Mouse (Mus musculus): ENCODE data around the gene Col6a2. TPM values are rescaled to one million over a fixed set of nuclear protein-coding genes. Genes with fewer than 3 reads are reported as not detected.

The Col6a2 gene
- total RNA-seq (2021), result 10 to 100 TPM; 37.3 to 74.0 TPM
- long read RNA-seq, experiment 1, transcript Col6a2-201 (28 exons, 3,949 nt), result major isoform, 7 of 12 reads
- long read RNA-seq, experiment 1, partial matches to known transcripts, result 4 of 12 reads
- long read RNA-seq, experiment 1, other reads (novel, unspliced or antisense), result 1 of 12 reads
- long read RNA-seq, experiment 2, transcript Col6a2-201 (28 exons, 3,949 nt), result major isoform, 10 of 15 reads
- long read RNA-seq, experiment 2, partial matches to known transcripts, result 3 of 15 reads
- long read RNA-seq, experiment 2, other reads (novel, unspliced or antisense), result 2 of 15 reads

DNA sequence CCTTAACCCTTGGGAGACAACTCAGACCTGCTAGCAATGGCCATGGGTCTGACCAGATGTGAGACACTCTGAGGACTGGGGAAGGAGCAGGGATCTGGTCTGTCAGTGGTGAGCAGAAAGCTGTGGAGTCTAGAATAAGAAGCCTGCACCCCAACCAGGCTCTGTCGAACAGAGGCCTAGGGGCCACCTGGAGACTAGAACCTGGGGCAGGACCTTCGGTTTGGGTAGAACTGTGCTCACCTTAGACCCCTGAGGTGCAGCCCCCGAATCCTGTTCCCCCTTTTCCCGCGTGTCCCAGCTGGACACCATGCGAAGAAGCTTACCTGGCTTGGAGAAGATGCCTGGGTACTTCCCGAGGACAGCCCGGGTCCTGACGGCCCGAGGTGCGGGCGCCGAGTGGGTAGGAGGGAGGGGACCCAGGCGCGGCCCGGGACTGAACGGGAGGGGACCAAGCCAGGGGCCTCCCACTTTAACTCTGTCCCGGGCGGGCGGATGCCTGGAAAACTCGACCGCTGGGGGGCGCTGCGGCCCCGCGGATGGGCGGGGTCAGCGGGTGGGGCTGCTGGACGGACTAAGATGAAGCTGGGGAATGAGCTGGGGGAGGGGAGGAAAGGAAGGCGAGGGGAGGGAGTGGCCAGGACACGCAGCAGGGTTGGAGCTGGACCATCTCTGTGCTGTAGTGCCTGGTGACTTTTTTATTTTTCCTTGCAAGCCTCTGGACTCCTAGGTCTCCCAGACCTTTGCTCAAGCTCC lies at the start of gene Col6a2:
Gene Col6a2, minus strand, starts transcription at position 703 of the 753 bp plus-strand sequence.
- peak; percentile 87 to 91 for DNase-seq

DNA sequence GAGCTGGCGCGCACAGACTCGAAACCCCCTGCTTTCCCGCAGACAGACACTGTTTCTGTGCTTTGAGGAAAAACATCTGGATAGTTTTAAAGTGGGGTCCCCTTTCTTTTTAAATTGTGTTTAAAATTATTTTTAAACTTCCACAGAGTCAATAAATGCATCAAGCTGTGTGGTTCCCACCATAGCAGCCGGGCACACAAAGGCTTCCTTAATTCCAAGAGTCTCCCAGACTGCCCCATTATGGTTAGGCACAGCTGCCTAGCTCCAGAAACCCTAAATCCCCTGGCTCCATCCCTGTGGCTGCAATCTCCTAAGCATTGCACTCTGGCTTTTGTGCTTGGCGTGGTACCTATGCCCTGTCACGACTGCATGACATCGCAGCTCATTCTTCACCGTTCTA lies 48.5 kb upstream of the Col6a2 start:
- no peak for DNase-seq

DNA sequence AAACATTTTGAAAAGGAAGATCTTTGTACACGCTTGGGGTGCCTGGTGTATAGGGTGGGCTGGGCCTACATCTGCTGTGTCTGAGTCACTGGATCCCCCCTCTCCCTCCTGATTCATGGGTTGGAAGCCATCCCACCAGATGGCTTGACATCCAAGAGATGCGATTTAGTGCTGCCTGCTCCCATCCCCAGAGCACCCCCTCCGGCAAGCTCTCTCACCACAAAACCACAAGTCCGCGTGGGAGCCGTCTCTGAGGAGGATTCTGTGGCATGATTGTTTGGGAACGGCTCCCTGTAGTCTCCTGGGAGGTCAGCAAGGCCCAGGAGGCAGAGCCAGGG lies 45.5 kb upstream of the Col6a2 start:
- no peak for DNase-seq

DNA sequence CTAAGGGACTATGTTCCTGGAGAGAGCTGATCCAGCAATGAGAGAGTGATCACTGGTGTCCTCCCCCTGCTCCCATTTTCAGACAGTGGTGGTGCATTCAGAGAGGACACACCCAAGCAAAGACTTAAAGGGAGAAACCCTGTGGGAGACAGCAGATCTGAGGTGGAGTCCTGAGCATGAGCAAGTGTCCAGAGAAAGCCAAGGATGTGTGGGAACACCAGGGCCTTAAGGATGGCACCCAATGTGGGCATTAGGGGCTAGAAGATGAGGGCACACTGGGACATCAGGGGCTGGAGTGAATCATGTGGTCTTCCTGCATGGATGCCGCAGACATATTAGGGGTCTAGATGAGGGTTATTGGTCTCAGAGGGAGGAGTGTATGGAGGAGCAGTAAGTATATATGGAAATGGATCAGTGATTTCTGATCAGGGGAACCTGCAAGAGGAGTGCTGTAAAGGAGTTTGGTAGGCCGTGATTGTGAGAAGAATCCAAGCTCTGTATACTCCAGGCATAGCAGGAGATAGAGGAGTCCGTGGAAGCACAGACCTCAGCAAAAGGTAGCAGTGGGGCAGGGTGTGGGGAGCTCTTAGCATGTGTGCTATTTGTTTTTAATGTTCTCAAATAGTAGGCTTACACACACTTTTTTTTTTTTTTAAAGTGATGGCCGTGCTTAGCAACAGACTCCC lies 45.0 kb upstream of the Col6a2 start:
- DNase-seq, result no peak

DNA sequence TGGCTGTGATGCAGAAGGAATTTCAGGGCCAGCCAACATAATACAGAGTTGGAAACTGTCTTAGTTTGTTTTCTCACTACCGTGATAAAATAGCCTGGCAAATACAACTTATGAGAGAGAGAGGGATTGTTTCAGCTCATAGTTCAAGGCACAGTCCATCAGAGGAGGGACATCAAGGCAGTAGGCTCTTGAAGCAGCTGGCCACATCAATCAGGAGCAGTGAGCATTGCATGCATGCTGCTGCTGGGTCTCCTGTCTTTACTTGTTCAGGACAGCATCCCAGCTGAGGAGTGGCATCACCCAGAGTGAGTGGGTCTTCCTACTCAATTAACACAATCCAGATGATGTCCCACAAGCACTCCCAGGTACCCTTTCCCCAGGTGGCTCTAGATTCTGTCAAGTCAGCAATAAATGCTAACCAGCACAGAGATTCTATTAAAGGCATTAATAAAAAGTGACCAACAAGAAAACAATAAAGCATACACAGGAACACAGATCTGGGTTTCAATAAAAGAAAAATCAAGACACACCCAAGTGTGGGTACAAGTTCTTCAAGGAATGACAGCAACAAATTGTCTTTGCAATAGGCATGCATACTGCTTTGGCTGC lies 43.9 kb upstream of the Col6a2 start:
- DNase-seq, result no peak

- no peak for DNase-seq
Measured at GRCm38 (mm10) chr10:76665551-76665950, 42.1 kb upstream of the Col6a2 start.

- peak; percentile 67 to 78 for DNase-seq
Measured at GRCm38 (mm10) chr10:76664156-76665115, 41.0 kb upstream of the Col6a2 start.

DNA sequence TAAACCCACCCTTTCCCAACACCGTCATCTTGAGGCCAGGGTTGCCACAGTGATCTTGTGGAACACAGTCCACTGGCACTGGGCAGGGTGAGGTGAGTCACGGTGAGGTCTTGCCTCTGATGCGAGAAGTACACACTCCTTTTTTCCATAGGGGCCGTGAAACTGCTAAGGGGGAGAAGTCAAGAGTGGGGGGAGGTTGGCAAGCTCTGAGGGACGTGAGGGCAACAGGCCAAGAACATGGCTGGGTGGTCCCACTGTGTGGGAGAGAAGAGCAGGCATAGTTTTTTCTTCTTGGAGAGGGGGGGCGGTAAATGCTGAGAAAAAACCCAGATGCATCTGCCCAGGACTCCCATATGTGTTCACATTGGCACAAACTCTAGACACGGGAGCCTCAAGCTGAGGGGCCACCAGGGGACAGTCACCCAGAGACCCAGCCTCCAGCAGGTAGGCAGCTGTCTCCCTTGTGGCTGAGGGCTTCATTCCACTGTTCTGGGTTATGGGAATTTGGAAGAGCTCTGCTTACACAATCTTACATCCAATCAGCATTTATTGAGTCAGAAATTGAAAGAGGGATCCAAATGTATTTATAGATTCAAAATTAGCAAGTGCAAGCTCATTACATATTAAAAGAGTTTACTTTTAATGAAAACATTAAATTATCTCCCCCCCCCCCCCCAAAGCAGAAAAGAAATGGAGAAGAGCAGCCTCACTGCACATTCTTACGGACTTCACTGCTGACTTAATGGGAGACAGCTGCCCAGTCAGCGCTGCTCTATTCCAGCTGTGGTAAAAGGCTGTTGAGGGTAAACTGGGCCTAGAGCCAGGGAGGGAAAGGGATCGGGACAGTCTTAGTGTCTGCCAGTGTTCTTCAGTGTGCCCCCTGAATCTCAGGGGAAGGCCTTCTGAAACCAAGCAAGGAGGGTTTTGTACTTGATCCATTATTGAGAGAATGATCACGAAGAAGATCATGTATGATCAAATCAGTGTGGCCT lies 30.2 kb upstream of the Col6a2 start:
- DNase-seq, result no peak

GRCm38 (mm10) chr10:76650662-76651342 lies 27.4 kb upstream of the Col6a2 start:
- DNase-seq, result no peak

DNA sequence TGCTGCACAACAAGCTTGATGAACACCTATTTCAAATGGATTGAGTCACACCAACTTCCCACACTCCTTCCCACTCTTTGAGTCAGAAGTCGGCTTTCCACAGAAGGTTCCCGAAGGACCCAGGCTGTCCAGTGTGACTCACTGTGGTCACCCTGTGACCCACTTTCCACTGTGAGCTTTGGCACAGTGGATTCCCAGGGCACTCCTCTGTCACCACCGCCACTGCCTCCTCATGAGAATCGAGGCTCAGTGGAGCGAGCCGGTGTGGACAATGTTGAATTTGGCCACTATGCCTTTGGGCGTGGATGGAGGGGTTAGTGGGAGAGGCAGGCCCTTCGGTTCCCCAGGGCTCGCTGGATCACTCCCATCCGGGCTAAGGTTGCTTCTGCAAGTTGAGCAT lies 25.3 kb upstream of the Col6a2 start:
- DNase-seq, result peak; percentile 60 to 64

DNA sequence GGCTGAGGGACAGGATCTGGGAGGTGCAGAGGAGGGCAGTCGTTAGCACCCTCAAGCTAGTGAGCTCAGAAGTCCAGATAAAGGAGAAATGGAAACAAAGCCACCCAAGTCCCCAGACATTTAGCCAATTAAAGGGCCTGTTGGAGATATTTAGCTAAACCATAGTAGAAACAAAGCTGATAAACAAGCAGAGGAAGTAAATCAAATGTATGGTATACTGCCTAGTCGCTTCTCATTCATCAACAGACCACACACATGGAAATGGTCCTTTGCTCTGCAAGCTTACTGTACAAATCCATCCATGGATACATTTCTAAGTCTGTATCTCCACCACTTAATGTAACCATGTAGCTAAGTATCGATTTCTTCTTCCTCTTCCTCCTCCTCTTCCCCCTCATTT lies 24.0 kb upstream of the Col6a2 start:
- no peak for DNase-seq

GRCm38 (mm10) chr10:76645686-76646085 lies 22.3 kb upstream of the Col6a2 start:
- DNase-seq, result no peak

DNA sequence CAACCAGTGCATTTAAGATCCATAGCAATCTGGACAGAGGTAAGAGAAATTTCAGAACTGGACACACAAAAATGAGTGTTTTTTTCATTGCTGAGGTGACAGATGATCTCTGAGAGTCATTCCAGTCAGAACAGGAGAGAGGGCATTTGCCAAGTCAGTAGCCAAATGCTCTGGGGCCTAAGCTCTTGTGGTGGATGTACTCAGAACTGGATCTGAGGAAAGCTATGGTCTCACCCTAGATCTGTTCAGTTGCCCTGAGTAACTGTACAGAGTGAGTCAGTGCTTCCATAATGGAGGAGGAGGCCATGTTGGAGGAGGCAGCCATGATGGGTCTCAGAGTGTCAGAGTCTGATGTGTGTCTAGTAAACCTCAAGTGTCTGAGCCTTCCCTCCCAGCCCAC lies 21.6 kb upstream of the Col6a2 start:
- DNase-seq, result no peak

- DNase-seq, result no peak
Measured at GRCm38 (mm10) chr10:76643999-76644398, 20.6 kb upstream of the Col6a2 start.

DNA sequence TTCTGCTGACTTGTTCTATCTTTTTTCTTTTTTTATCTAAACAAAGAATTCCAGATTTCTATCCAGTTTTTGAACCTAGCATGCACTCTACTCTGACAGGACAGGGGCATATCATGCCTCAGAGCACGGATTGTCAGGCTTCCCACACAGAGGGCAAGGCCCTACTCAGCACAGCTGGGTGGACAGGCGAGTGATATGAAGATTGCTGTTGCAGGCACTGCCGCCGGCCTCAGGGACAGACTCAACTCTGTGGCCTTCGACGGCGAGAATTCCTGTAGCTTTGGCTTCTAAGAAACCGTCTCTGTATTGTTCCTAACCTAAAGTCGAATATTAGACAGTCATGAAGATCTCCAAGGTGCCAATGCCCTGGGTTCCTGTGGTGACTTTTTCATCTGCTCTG lies 20.0 kb upstream of the Col6a2 start:
- DNase-seq, result no peak

- DNase-seq, result no peak
Measured at GRCm38 (mm10) chr10:76642628-76643434, 19.4 kb upstream of the Col6a2 start.

- no peak for DNase-seq
Measured at GRCm38 (mm10) chr10:76641894-76642627, 18.6 kb upstream of the Col6a2 start.

DNA sequence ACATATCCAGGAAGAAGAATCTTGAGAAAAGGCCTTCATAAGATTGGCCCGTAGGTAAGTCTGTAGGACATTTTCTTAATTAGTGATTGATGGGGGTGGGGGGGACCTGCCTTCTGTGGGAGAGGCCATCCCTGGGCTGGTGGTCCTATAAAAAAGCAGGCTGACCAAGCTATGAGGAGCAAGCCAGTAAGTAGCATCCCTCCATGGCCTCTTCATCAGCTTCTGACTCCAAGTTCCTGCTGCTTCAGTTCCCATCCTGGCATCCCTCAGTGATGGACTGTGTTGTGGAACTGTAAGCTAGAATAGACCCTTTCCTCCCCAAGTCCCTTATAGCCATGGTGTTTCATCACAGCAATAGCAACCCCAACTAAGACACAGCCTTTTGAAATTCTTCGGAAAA lies 16.5 kb upstream of the Col6a2 start:
- DNase-seq, result no peak
